Mouse (Mus musculus) adrenal gland (tissue): ENCODE data around the gene Zbtb44.

Experiments used
- intact Hi-C: fragments of 180-260 bp; cut with DNase I; formaldehyde crosslinking; loops from one replicate; pipeline ENCODE4 v1.15.1; 2025
- long read RNA-seq, 2 experiments: library from polyadenylated mRNA; unstranded; transcript quantifications; one replicate each; pipeline ENCODE4 v2.0.0; 2020; ENCODE audit warnings: borderline replicate concordance in 1 of 2; ENCODE audit not compliant: insufficient replicate concordance in 1 of 2

Zbtb44 gene
- long read RNA-seq, experiment 1, full-length matches to known transcripts = 1 of 3 reads
- long read RNA-seq, experiment 1, partial matches to known transcripts = 1 of 3 reads
- long read RNA-seq, experiment 1, other reads (novel, unspliced or antisense) = 1 of 3 reads
- long read RNA-seq, experiment 2, full-length matches to known transcripts = 1 of 8 reads
- long read RNA-seq, experiment 2, partial matches to known transcripts = 3 of 8 reads
- long read RNA-seq, experiment 2, other reads (novel, unspliced or antisense) = 4 of 8 reads

GRCm38 (mm10) chr9:31030532-31031413, at the start of gene Zbtb44:
Zbtb44 (plus strand) TSS chr9:31030644.
- intact Hi-C loops = loop anchor here (5.0 kb wide), 1 partner anchor 78 kb away; no protein-coding TSS in a partner anchor

GRCm38 (mm10) chr9:30985782-30986181, 44.7 kb upstream of the Zbtb44 start:
- intact Hi-C loops = no loop called here

- intact Hi-C loops = no loop called here
These were observed 37.3 kb upstream of the Zbtb44 start for GRCm38 (mm10) chr9:30993106-30993505.

- intact Hi-C loops = no loop called here
These were observed 33.6 kb upstream of the Zbtb44 start for GRCm38 (mm10) chr9:30996590-30997562.

- intact Hi-C loops = no loop called here
These were observed 29.8 kb upstream of the Zbtb44 start for GRCm38 (mm10) chr9:31000641-31001040.

GRCm38 (mm10) chr9:31002528-31002927, 27.9 kb upstream of the Zbtb44 start:
- intact Hi-C loops = no loop called here

- intact Hi-C loops = no loop called here
These were observed 21.1 kb upstream of the Zbtb44 start for GRCm38 (mm10) chr9:31009334-31009733.

- intact Hi-C loops = no loop called here
These were observed 20.4 kb upstream of the Zbtb44 start for GRCm38 (mm10) chr9:31010040-31010439.

GRCm38 (mm10) chr9:31010749-31011148, 19.7 kb upstream of the Zbtb44 start:
- intact Hi-C loops = no loop called here

GRCm38 (mm10) chr9:31011533-31011932, 18.9 kb upstream of the Zbtb44 start:
- intact Hi-C loops = no loop called here

GRCm38 (mm10) chr9:31012674-31013073, 17.8 kb upstream of the Zbtb44 start:
- intact Hi-C loops = no loop called here

GRCm38 (mm10) chr9:31013415-31013814, 17.0 kb upstream of the Zbtb44 start:
- intact Hi-C loops = no loop called here

- intact Hi-C loops = no loop called here
These were observed 12.8 kb upstream of the Zbtb44 start for GRCm38 (mm10) chr9:31017616-31018015.

- intact Hi-C loops = no loop called here
These were observed 12.3 kb upstream of the Zbtb44 start for GRCm38 (mm10) chr9:31018158-31018557.

- intact Hi-C loops = no loop called here
These were observed 11.7 kb upstream of the Zbtb44 start for GRCm38 (mm10) chr9:31018705-31019104.

GRCm38 (mm10) chr9:31028251-31028650, 2.2 kb upstream of the Zbtb44 start:
- intact Hi-C loops = no loop called here

- intact Hi-C loops = loop anchor here (5.0 kb wide), 1 partner anchor 78 kb away; no protein-coding TSS in a partner anchor
These were observed 513 bp upstream of the Zbtb44 start for GRCm38 (mm10) chr9:31029751-31030511.

GRCm38 (mm10) chr9:31031414-31031843, 985 bp downstream of the Zbtb44 start:
- intact Hi-C loops = loop anchor here (5.0 kb wide), 1 partner anchor 79 kb away; no protein-coding TSS in a partner anchor

- intact Hi-C loops = loop anchor here (5.0 kb wide), 1 partner anchor 80 kb away; no protein-coding TSS in a partner anchor
These were observed 2.1 kb downstream of the Zbtb44 start for GRCm38 (mm10) chr9:31032546-31032945.

GRCm38 (mm10) chr9:31050208-31050607, 19.8 kb downstream of the Zbtb44 start:
- intact Hi-C loops = no loop called here
